Mouse (Mus musculus) ovary, postnatal 36 days (tissue): ENCODE data around the gene Gm17428.
A peak's percentile ranks its signal among the peaks of the same experiment; 100 is the strongest.
"Not testable (repeated sequence)": the region's sequence is repeated elsewhere in the genome, so short reads cannot be mapped to it uniquely, and the experiment has no call there.

Experiments used
- DNase-seq: peaks from one replicate; pipeline ENCODE4 v3.0.0; 2022; ENCODE audit warnings: low spot score, mixed read lengths

The Gm17428 gene

DNA sequence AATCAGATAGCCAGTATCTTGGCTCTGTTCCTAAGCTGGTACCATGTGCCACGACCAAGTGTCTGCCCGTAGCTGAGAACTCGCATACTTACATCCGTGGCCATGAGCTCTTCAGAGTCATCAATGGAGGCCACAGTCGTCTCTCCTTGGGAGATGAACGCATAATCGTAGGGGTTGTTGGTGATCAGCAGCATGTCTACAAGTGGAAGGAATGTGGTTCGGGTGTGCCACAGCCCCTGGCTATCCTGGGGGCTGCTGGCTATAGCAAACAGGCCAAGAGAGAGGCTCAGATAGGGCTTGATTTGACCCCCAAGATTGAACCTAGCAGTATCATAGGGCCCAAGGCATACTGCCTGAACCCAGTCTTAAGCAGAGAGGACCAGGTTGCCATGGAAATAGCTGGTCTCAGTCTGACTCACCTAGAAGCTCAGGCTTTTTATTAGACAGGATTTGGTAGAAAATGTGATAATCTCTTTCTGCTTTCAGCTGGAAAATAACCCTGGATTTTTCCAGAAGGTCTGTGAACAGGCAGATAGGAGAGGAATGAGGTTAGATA, 13.2 kb downstream of the Gm17428 start:
- DNase-seq = no peak

DNA sequence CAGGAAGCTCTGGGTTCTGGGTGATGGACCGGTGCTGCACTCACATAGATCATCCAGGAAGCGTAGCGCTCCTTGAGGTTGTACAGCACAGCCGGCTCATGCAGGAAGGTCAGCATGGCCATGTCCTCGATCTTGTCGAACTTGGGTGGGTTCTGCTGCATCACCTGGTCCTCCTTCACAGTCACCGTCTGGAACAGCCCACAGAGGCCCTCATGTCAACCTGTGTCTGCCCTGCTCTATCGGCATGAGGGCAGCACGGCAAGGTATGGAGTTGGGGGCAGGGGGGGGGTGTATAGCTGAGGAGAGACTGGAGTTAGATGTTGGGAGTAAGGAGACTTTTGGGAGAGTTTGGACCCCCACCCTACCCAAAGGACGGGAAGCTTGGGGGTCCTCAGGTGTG, 15.5 kb downstream of the Gm17428 start:
- no peak for DNase-seq

DNA sequence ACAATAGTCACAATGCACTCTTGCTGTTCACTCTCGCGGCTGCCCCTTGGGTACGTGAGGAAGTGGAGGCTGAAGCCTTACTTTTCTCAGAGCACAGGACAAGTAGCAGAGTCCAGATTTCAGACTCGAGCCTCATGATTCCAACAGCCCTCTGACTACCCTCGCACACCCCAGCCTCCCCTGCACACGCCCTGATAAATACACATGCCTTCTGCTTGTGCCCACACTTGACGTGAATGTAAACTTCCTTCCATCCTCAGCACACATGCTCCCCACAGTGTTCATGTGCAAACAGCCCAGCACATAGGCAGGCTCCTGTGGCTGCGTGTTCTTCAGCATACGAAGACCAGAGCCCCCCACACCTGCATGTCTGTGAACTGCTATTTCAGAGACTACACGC, 16.9 kb downstream of the Gm17428 start:
- no peak for DNase-seq

DNA sequence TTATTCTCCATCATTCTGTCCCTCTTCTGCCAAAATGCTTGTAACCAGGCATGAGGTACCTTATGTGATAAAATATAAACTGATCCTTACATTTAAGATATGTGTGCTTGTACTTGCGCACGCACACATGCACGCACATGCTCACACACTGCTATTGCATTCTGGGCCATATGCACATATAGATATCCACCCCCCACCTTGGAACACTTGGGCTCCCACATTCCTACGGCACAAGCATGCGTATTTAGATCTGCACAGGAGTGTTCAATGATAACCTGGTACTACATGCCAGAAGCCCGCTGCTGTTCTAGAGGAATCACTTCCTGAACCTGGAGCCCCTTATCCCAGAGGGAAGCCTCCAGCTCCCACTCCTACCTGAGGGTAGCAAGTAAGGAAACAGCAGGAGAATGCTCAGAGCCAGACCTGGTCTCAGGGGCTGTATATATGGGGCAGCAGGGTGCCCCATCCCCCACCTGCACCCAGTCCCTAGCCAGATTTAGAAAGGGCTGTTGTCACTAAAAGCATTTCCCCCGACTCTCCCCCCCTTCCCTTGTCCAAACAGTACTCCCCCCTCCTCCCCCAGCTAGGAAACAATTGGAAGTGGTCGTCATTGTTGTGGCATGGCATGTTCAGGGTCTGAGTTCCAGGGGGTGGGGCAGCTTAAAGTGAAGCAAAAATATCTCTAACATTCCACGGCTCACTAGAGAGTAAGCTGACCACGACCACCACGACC, 17.6 kb downstream of the Gm17428 start, which contains the start of gene Myh7:
Myh7 (minus strand) TSS at position 491 of the 733 bp plus-strand sequence.
- DNase-seq = no peak

- DNase-seq = no peak
Observed at GRCm38 (mm10) chr14:54994869-54995186, 18.1 kb downstream of the Gm17428 start.

- DNase-seq = no peak
Observed at GRCm38 (mm10) chr14:54995457-54996138, 18.9 kb downstream of the Gm17428 start.

- no peak for DNase-seq
Observed at GRCm38 (mm10) chr14:54996793-54997192, 20.1 kb downstream of the Gm17428 start.

DNA sequence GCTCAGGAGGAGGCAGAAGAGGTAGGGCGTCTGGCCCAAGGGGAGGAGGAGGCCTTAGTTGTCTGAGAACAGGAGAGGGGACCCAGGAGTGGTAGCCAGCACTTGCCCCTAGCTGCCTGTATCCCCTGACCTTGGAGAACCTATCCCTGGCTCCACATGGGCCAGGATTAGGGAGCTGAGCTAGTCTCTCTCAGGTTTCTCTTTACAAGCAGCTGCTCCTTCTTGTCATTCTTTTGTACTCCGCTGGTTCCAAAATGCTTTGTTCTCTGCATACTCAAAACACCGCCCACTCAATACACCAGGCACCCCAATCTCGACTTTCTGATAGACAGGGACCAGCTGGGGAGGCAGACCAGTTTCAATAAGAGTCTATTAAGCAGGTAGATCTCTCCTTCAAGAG, 20.6 kb downstream of the Gm17428 start:
- DNase-seq = no peak

- no peak for DNase-seq
Observed at GRCm38 (mm10) chr14:54998680-54999079, 21.9 kb downstream of the Gm17428 start.

GRCm38 (mm10) chr14:54999868-55000267, 23.1 kb downstream of the Gm17428 start:
- not testable (repeated sequence) for DNase-seq

DNA sequence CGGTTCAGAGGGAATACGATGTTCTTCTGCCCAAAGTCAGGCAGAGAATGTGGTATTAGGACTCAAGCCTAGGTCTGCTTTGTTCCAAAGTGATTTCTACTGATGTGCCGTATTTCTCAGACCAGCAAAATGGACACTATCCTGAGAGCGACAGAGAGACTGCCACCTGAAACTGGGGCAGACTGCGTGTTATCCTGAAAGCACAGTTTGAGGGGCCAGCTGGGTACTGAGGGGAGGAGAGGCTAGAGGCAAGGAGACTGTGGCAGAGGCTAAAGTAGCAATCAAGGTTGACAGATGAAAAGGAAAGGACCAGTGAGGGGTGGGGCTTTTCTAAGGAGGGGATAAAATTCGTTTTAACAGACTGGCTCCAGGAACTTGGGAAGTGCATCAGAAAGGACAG, 24.1 kb downstream of the Gm17428 start:
- no peak for DNase-seq

DNA sequence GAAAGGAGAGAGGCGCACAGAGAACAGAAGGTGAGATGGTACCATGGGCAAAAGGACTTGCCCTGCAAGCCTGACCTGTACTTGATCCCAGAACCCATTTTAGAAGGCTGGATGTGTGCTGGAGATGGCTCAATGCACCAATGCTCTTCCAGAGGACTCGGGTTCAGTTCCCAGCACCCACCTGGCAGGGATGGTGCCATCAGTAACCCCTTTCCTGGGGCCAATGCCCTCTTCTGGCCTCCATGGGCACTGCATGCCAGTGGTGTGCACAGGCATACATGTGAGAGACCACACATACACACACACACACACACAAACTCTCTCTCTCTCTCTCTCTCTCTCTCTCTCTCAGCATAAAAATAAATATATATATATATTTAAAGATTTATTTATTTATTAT, 24.7 kb downstream of the Gm17428 start:
- no peak for DNase-seq

GRCm38 (mm10) chr14:55001938-55002686, 25.4 kb downstream of the Gm17428 start:
- DNase-seq = peak; percentile 24

DNA sequence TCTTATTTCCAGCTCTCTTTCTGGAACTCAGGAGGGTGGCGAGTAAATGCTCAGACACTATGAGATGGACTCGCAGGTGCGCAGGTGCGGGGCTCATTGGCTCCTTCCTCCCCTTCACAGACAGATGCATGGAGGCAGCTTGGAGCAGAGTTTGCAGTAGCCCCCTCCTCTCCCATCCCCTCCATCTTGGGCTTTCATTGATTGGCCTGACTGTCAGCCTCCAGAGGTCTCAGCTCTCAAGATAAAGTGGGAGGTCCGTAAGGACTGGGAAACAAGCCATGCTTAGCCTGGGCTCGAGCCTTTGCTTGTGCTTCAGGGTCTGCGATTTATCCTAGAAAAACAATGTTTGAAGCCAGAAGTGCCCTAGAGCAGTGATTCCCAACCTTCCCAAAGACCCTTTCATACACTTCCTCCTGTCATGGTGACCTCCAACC, 26.0 kb downstream of the Gm17428 start:
- no peak for DNase-seq

DNA sequence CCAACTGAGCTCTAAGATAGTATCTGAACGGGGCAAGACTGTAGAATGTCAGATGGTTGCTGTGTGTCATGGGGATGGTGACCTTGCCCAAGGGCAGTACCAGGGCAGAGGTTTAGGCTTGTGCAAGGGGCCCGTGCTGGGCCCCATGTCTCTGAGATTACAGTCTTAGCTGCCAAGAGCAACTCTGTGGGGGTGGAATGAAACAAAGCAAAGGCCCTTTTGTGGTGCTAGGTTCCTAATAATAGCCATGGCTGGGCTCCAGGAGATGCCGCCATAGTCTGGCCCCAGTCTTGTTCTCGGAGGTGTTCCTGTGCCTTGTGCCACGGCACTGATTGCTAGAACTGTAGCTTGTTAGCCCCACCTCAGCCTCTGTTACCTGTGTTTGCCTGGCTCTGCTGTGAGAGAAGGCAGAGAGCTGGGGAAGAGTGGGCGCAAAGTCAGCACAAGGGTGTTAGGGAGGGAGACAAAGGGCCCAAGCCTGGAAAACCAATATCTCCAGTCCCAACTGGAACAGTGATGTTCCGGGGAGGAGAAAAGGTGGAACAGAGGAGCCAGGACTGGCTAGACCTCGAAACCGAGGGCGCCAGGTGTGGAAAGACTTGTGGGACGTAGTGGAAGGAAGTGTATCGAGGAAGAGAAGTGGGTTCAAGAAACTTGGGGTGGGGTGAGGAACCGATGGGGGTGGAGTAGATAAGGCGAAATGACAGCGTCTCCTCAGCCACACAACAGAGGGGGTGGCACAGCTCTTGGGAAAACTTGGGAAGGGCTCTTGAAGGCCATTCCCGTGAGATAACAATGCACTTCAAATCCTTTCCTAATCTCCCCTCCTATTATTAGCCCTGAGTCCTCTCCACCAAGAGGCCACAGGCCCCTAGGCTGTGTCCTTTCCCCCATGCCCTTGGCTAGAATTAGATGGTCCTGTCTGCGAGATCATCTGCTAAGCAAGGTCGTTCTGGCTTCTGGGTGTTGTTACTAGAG, 27.4 kb downstream of the Gm17428 start:
- peak; percentile 44 for DNase-seq

DNA sequence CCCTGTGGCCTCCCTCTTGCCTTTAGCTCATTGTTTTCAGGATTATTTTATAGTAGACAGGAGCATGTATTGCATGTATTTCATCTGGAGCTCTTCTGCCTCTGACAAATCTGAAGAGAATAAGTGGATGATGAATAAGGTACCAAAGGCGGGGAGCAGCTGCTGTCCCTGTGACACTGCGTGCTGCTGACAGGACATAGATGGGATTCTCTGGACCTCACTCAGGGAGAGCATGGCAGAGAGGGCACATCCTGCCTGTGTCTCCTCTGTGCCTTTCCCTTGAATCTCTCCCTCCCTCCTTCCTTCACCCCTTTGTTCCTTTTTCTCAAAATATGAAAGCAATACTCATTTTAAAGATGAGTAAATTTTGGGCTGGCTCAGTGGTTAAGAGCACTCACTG, 28.8 kb downstream of the Gm17428 start:
- DNase-seq = no peak

DNA sequence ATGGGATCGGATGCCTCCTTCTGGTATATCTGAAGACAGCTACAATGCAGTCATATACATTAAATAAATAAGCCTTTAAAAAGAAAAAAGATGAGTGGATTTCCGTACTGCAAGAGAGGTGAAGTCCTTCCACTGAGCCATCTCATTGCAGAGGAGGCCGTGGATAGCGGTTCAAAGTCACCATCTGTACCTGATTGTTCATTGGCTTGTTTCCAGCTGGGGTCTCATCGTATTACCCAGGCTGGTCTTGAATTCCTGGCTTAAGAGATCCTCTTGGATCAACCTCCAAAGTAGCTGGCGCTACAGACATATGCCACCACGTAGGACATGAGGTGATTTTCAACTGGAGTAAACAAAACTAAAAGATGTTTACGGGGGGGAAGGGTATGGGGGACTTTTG, 29.2 kb downstream of the Gm17428 start:
- DNase-seq = no peak

GRCm38 (mm10) chr14:55006541-55006940, 29.8 kb downstream of the Gm17428 start:
- DNase-seq = no peak

DNA sequence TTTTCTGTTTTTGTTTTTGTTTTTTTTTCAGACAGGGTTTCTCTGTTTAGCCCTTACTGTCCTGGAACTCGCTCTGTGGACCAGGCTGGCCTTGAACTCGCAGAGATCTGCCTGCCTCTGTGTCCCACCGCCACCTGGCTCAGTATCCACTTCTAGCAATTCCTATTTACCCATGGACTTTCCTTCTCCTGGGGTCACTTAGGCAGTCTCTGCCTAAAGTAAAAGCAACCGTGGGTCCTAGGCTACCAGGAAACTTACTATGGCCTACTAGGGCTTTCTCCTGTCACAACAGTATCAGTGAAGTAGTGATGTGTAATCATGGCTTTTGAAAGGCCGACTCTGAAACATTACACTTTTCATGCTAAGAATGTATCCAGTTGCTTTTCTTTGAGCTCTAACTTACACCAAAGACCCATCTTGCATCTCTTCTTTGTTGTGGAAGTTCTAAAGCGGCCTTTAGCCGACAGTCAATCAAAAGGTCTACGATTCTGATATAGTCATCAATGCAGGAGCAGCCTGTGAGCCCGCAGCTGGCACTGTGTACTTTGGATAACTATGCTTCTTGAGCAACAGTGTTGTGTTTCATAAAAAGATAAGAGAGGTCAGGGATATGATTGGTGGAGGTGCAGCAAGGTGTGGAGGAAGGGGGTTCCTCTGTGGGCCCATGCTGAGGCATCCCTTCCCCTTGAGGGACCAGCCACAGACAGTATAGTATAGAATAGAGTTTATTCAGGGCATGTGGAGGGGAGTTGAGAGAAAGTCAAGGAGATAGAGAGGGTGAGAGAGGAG, 30.6 kb downstream of the Gm17428 start:
- no peak for DNase-seq

DNA sequence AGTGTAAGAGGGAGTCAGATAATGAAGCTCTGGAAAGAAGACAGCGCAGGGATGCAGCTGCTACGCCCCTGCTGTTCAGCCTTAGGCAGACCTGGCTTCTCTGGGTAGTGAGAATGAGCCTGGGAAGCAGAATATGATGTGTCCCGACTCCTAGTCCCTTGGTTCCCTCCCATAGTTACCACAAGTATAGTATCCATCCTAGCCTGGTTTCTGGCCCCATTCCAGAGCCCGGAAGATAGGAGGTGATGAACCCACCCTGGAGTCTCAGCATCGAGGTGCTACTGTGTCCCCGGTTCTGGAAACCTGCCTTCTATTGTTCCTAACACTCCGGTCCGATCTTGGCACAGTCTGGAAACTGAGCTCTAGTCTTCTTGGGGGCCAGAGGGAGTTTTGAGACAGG, 31.7 kb downstream of the Gm17428 start:
- DNase-seq = no peak

GRCm38 (mm10) chr14:55011116-55011515, 34.4 kb downstream of the Gm17428 start:
- no peak for DNase-seq
